Mouse (Mus musculus) testis, postnatal 14 days (tissue): ENCODE measurements around the gene Ganc.

Experiments
- DNase-seq: peaks from one replicate; pipeline ENCODE4 v3.0.0; 2021; ENCODE audit warnings: low spot score

Ganc gene

DNA sequence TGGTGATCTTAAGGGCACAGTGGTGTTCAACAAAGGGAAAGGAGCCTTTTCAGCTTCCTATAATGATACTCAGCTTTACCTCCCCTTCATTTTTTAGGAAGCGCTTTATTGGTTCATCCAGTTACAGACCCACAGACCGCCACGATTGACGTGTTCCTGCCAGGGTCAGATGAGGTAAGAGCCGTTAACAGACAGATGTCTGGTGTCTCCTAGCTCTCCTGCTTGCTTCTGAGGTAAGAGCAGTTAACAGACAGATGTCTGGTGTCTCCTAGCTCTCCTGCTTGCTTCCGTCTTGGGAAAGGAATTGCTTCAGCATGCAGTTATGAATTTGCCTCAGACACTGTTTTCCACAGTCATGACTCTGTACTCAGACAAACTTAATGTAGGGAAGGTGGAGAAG lies 47.0 kb downstream of the Ganc start:
- no peak for DNase-seq

DNA sequence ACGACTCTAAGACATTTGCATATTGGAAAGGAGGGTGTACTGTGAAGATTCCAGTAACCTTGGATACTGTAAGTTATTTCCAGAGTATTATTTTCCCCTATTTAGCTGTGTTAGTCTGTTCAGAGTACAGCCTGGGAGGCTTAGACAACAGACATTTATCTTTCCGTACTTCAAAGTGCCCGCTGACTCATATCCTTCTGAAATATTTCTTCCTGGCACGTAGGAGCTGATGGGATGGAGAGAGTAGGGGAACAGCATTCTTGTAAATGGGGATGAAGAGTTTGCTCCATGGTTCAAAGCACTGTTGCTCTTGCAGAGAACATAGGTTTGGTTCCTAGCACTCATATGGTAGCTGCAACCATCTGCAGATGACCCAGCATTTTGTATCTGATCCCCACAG lies 48.9 kb downstream of the Ganc start:
- DNase-seq = no peak

DNA sequence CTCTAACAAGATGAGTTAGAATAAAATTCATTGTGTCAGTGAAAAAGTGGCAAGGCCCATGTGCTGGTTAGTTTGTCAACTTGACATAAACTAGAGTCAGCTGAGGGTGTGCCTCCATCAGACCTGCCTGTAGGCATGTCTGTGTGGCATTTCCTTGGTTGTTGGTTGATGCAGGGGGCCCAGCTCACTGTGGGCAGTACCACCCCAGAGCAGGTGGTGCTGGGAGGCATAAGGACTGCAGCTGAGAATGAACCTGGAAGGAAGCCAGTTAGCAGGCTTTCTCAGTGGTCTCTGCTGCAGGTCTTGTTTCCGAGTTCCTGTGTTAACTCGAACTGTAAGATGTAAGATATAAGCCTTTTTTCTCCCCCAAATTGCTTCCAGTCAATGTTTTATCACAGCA lies 51.3 kb downstream of the Ganc start:
- no peak for DNase-seq

DNA sequence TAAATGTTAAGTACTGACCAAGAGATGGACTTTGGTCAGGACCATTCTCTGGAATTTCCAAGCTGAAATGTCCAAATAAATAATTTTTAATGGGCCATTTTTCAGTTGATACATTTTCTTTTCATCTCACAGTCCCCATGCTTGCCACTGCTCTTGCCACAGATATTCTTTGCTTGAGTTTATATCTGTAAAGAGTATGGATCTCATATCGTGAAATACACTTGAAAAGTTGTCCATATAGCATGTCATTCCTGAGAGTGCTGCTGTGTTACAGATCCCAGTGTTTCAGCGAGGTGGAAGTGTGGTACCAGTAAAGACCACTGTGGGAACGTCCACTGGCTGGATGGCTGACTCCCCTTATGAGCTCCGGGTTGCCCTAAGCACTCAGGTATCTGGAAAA lies 52.0 kb downstream of the Ganc start, which contains the start of gene Capn3:
Gene Capn3, plus strand, starts transcription at position 301 of the 400 bp plus-strand sequence.
- no peak for DNase-seq

DNA sequence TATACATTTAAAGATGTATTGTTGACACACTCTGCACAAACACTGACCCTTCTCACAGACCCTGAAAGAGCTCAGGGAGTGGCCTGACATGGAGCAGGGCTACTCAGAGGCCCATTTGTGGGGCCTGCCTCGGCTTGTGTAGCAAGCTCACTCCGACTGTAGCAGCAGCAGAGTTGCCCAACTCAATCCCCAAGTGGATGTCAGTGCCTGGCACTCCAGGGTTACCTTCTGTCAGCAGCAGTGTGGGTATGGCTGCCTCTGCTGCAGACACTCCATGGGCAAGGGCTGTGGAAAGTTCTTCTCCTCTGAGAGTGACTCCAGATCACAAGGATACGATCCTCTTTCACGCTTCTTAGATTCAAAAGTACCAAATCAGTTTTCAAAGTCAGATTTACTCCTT lies 56.5 kb downstream of the Ganc start:
- DNase-seq = no peak

DNA sequence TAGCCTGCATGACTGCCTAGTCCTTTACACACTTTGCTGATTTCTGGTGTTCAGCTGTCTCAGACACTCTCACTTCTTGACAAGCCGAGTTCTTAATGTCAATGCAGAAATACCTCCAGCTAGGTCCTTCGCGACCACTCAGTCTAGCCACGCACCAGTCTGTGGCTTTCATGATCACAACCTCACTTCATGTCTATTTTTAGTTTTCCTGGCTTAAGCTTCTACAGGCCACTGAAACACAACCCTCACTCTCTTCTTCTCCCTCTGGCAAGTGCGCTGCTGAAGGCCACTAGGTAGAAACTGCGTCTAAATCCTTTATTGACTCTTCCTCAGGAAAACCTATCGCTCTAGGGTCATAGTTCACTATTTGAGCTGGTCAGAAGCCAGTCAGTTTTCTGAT lies 59.6 kb downstream of the Ganc start:
- DNase-seq = no peak

DNA sequence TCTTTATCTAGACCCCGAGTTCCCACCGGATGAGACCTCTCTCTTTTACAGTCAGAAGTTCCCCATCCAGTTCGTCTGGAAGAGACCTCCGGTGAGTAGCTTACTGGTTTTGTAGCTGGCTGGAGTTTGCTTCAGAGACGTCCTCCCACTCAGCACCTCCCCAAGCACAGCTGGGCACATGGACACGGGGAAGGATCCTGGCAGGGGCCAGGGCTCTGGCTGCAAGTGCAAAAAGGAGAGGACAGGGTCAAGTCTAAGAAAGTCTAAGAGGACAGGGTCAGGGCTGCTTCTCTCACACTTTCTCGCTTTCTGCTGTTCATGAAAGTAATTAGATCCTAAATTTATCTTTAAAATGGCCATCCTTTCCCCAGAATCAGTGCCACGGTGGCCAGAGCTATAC lies 60.4 kb downstream of the Ganc start:
- no peak for DNase-seq

DNA sequence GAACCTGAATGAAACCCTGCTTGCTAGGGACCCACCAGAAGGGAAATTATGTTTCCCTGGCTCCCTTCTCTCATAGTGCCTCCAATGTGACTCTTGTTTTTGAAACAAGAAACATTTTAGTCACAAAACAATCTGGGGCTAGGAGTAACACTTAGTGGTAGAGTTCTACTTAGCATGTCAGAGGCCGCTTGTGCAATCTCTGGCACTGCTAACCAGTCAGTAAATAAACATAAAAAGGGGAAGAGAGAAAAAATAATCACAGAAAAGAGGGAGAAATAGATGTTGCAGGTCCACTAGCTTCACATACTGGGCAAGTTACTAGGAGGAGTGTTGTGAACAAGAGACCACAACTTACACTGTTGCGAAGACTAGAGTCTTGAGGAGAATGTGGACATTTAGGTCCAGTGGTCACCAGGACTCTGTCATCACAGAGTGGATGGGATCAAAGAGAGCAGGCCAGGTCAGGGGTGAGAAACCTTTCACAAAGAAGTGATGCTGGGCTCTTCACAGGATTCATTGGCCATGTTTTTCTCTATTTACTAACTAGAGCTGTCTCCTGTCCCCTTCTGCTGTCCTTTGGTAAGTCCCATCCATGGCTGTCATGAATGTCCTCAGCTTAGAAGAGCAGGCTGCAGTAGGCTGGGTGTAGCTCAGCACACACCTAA lies 61.2 kb downstream of the Ganc start:
- DNase-seq = no peak

DNA sequence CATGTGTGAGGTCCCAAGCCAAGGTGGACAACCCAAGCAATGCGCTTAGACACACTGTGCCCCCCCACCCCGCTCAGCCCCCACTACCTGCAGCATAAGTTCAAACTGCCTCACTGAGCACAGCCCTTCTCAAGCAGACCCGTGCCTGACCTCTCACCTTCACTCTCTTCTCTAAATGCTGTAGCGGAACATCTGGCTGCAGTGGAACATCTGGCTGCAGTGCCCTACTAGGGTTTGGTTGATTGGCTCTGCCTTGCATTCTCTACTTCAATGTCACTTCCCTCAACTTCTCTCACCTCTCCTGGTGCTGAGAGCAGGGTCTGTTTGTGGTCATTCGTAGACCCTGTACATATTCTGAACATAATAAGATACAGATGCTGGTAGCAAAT lies 61.7 kb downstream of the Ganc start:
- no peak for DNase-seq

DNA sequence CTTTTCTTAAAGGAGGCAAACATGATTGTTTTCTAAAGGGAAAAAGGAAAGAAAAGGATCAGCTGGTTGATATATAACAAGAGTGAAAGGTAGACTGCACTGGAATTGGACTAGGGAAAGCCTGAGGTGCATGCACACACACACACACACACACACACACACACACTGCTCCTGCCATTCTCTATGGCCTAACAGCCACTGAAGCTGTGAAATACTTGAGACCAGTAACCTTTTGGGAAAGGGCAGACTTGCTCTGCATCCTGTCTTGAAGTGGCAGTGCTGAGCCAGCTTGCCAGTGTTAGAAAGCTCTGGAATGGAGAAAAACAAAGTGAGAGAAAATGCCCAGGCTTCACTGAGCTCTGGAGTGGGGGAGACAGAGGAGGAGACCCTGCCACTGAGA lies 64.3 kb downstream of the Ganc start:
- no peak for DNase-seq

DNA sequence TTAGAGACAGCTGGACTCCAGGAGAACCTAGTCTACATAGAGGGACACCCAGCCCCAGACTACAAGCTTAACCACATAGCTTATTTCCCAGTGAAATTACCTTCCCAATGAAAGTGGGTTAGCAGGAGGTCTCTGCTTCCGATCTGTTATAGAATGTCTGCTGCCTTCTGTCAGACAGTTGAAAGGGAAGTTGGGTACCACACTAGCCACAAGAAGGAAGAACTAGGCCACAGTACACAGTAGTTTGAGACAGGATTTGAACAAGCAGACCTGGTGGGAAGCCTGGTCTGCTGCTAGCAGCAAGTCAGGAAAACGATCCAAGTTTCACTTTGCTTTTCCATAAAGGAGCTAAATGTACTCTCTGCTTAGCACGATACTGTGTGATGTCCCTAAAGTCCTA lies 65.5 kb downstream of the Ganc start:
- DNase-seq = no peak

DNA sequence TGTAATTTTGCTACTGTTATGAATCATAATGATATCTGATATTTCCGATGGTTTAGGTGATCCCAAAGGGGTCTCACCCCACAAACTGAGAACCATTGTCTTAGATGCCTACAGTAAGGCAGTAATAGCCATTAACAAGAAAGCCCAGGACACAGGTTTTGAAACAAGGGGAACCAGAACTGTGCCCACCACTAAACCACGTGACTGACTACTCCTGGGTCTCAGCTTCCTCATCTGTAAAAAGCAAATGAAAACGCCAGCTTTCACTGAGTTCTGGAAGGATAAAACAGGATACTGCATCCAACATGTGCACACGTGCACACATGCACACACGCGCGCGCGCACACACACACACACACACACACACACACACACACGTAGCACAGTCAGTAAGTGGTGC lies 66.0 kb downstream of the Ganc start:
- DNase-seq = no peak

DNA sequence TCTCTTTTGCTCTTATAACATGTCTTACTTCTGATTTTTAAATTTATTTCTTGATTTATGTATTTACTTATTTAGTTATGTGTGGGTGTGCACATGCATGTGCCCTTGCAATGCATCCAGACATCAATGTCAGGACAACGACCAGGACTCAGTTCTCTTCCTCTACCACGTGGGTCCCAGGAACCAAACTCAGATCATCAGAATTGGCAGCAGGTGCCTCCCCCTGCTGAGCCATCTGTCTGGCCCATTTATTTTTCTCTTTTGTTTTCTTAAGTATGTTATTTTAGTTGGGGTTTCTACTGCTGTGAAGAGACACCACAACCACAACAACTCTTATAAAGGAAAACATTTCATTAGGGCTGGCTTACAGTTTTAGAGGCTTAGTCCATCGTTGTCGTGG lies 67.2 kb downstream of the Ganc start:
- DNase-seq = no peak

DNA sequence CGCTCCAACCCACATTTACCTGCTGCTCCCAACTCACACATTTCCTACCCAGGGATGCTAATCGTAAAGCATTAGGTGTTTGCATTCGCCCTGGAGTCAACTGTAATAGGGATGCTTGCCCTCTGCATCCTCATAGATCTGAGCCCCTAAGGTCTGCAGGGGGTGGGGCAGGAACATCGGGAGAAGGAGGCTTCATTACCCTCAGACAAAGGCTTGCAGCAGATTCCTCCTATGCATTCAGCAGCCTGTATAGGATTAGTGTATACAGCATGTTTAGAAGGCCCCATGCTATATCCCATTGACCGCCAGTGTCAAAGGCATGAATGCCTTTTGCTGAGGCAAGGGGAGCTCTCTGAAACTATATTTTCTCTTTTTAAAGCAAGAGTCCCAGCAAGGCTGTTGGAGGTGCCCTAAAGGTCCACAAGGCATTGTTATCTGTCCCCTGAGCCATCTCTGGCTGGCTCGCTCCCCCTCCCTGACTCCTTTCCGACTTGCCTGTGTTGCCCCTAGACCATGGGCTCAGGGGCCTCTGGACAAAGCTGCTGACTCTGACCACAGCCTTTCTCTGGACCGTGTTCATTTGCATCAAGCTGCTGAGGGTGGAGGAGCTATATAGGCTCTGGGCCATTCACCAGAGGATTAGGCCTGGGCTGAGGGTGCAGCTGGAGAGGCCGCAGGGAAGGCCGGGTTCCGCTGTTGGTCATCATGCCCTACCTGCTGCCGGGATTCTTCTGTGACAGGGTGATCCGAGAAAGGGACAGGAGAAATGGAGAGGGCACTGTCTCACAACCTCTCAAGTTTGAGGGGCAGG lies 72.8 kb downstream of the Ganc start:
- DNase-seq = no peak

DNA sequence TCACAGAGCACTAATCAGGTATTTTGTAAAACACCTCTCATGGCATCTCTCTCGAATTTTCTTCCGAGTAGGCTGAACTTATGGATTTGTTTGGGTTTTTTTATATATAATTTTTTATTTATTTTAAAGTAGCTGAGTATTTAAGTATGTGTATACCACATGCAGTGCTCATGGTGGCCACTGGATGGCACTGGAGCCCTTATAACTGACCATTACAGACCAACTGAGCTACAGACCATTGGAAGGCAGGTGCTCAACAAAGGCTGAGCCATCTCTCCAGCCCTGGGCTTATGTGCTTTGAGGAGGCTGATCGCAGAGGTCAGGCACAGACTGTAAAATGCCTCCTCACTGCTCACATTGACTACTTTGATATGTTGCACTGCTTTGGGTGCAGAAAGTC lies 74.9 kb downstream of the Ganc start:
- peak; percentile 52 for DNase-seq

DNA sequence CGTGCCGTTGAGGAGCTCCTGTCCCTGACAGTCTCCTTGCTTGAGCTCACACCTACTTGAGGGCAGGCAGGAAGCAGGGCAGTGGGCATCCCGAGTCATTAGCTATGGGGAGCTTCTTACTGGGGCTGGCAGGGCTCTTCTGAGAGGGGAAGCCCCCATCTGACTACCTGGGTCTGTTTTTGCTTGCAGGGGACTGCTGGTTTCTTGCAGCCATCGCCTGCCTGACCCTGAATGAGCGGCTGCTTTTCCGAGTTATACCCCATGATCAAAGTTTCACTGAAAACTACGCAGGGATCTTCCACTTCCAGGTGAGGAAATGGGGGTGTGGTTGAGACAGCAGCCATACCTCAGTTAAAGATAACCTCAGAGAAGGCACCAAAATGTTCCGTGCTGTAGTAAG lies 78.2 kb downstream of the Ganc start:
- DNase-seq = no peak

DNA sequence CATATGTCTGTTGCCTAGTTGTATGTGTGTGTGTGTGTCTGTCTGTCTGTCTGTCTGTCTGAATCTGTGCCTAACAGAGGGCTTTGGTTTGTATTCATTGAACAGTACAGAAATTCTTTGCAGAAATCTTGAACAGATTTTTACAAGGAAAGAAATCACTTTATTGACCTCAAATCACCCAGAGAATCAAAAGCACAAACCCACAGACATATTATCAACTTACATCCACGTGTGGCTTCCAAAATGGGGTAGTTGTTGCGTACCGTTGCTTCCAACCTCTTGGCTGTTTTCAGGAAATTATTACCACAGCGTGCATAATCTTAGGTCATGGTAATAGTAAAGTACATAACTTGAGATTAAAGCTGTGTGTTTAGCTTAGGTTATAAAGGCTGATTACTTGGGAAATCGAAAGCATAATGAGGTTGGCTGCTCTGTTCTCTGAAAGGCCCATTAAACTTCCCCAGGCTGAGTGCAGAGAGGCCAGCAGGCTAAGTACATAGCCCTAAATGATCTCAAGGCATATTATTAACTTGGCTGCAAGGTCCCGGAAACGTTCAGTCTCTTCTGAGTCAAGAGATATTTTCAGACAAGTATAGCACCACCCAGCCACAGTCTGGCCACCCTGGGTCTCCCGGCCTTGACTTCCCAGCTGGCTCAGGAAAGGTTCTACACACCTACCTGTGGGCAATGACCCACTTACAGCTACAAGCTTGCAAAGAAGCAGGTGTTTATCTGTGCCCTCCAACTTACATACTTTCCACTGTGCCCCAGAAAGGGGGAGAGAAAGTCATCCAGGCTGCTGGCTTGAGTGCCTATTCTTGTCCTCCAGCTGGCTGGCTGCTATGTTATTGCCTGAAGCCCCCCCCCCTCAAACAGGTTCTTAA lies 79.1 kb downstream of the Ganc start:
- no peak for DNase-seq

DNA sequence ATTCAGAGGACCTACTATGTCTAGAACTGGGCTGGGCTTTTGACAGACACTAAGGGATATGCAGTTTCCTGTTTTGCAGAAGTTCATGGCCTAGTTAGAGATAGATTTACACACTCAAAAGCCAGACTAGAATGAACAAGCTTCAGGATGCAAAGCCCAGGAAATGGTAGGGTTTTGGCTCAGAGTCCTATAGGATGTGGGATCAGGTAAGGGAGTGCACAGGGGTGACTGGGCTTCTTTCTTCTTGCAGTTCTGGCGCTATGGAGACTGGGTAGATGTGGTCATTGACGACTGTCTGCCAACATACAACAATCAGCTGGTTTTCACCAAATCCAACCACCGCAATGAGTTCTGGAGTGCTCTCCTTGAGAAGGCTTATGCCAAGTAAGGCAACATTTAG lies 80.5 kb downstream of the Ganc start:
- no peak for DNase-seq

DNA sequence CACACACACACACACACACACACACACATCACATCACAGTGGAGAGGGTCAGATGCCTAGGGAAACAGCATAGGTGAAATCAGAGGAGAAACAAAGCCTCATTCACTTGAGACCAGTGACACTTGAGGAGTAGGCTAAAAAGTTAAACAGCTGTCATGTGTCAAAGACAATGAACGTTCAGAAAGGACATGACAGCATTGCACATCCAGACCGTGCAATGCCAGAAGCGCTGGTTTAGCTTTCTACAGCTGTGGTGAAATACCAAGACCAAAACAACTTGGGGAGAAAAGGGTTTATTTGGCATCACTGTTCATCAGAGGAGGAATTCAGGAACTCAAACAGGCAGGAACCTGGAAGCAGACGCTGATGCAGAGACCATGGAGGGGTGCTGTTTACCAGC lies 89.6 kb downstream of the Ganc start:
- DNase-seq = no peak

DNA sequence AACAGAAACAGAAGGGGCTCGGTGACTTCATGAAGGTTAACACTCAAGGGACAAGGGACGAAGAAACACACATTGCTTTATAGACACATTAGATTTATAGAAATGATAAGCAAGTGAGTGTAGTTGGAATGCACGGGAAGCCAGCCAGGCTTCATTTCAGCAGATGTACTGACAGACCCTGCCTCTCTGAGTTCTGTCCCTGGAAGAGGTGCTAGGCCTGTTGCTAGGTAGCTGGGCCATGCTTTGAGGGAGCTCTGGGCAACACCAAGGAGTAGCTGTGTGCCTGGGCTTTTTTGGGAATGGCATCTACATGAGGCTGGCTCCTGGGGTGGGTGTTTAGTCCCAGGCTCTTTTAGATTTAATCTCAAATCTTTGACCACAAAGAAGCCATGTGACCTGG lies 92.8 kb downstream of the Ganc start:
- no peak for DNase-seq

DNA sequence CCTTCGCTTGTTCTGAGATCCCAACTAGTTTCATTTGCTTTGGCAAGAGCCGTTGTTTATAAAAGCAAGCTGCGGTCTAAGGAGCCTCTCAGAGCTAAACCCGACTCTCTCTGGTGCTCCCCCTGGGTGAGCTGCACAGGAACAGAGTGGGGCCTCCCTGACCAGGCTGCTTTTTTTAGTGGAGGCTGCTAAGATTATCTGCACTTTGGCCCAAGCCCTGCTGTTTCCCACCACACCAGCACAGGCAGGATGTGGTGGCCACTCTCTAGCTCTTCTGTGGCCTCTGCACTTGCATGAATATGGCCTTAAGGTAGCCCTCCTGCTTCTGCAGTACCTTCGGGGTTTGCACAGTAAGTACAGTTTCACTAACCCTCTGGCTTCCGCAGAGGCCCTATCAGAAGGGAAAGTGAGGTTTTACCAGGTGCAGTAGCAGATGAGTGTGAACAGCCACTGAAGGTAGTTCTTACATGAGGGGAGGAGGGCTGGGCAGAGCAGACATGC lies 96.3 kb downstream of the Ganc start:
- DNase-seq = no peak

DNA sequence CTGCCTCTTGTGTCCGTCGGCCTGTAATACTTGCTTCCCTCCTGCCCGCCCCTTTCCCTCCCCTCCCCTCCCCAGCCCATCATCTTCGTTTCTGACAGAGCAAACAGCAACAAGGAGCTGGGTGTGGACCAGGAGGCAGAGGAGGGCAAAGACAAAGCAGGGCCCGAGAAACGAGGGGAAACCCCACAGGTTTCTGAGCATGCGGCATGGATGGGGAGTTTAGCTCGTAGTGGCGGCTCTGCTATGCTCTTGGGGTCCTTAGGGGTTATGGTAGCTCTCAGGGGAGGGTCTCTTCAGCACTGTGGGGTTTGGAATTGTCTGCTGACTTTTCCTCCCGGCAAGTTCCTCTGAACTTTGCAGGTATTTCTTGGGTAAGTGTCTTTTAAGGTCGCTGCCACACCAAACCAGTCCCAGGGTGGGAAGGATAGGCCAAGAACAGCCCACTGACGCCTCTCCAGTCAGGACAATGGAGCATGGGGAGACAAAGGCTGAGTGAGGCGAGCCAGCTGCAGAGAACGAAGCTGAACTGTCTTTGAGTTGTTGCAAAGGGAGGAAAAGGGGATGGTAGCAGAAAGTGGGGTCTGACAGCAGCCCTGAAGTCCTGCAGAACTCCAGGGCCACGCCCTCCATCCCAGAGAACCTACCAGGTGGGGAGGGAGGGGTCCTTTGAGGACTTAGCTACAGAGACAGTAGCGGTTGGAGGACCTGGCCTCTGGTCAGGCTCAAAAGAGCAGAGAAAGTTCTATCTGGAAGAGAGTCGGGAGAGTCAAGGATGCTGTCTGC lies 97.6 kb downstream of the Ganc start:
- DNase-seq = no peak
